Mouse (Mus musculus): Measurements from ENCODE around the gene Wipi2. TPM values are rescaled to one million over a fixed set of nuclear protein-coding genes. Genes with fewer than 3 reads are reported as not detected.

The Wipi2 gene
- polyA plus RNA-seq, 1 experiment = 31.6 TPM

DNA sequence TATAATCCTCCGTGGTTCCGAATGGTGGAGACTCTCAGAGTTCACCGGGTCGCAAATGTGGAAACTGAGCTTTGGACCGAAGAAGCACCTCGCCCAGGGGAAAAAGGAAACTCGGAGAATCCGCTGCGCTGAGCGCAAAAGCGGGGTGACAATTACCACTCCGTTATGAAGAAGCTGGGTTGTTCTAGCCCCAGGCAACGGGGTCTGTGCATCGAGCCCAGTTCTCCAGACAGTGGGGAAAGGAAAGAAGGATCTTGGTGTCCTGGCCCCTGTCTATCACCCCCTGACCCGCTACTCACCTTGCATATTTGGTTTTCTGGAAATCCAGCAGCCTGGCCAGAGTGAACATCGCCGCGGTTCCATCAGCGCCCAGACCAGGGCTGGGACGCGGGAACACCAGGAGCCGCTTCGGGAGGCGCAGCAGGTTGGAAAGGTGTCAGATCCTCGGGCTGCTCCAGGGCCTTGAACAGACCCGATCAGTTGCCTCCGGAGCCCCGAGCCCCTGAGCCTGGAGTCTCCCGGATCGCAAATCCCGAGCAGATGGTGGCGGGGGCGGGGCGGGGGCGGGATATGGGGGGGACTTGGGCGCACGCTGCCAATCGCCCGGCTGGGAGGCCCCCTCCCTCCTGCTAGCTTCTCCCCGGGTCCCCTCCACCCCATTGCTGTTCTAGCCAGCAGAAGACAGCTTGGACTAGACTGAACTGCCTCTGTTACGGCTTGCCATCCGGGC lies 19.1 kb upstream of the Wipi2 start, which contains the start of gene Mmd2:
Gene Mmd2 (minus strand): TSS at position 542 of the 730 bp plus-strand sequence.
- H3K4me3 ChIP-seq (ENCODE audit: insufficient read depth, low read length) = no peak within 1 kb of the TSS
- no peak within 1 kb of the TSS for H3K27ac ChIP-seq (ENCODE audit: insufficient read depth, low read depth, low read length)
- TF ChIP-seq POLR2A (IDR thresholded peaks at IDR 0.05; ENCODE audit: borderline replicate concordance, low read depth, low read length) = no peak
- no peak for TF ChIP-seq CTCF (IDR thresholded peaks at IDR 0.05; ENCODE audit: low read depth, low read length)
- H3K4me1 ChIP-seq (ENCODE audit: control insufficient read depth, insufficient read depth, low read length) = no peaks in the 10 kb centered on the region

DNA sequence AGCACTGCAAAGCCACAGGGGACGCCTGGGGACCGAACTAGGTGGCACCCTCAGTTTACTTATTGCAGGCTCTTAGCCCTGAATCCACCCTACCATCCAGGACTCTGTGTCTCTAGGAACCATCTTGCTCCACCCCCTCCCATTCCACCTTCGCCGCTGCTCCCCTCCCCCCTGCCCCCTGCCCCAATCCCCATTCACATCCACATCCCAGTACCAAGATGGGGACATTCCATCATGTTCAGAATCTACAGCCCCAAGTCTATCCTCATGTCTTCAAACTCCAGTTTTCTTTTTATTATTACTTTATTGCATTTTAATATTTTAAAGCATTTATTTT lies 18.5 kb upstream of the Wipi2 start:
- H3K4me1 ChIP-seq (ENCODE audit: control insufficient read depth, insufficient read depth, low read length) = no peaks in the 10 kb centered on the region
- TF ChIP-seq CTCF (IDR thresholded peaks at IDR 0.05; ENCODE audit: low read depth, low read length) (no peak), POLR2A (IDR thresholded peaks at IDR 0.05; ENCODE audit: borderline replicate concordance, low read depth, low read length) (no peak)
- H3K27ac ChIP-seq (ENCODE audit: insufficient read depth, low read depth, low read length) = no peak overlapping the region
- no peak overlapping the region for H3K4me3 ChIP-seq (ENCODE audit: insufficient read depth, low read length)

DNA sequence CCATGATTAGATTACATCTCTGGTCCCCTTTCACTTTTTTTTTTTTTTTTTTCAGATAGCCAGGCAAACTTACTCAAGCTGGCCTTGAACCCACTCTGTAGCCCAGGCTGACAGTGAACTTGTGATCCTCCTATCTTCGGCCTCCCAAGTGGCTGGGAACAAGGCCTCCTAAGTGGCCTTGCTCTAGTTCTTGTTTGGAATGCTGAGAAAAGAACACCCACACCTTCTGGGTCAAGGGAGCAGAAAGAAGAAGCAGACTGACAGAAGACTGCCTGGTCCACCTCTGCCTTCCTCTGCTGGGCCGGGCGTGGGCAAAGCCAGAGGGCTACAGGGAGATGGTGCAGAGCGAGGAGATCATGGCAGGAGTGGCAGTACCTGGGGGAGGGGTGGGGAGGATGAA lies 17.1 kb upstream of the Wipi2 start:
- Histone ChIP-seq H3K4me3 (ENCODE audit: insufficient read depth, low read length) (no peak overlapping the region), H3K27ac (ENCODE audit: insufficient read depth, low read depth, low read length) (no peak overlapping the region), H3K4me1 (ENCODE audit: control insufficient read depth, insufficient read depth, low read length) (no peaks in the 10 kb centered on the region)
- TF ChIP-seq CTCF (IDR thresholded peaks at IDR 0.05; ENCODE audit: low read depth, low read length) = no peak
- no peak for TF ChIP-seq POLR2A (IDR thresholded peaks at IDR 0.05; ENCODE audit: borderline replicate concordance, low read depth, low read length)

- Histone ChIP-seq H3K27ac (ENCODE audit: insufficient read depth, low read depth, low read length) (no peak overlapping the region), H3K4me3 (ENCODE audit: insufficient read depth, low read length) (no peak overlapping the region), H3K4me1 (ENCODE audit: control insufficient read depth, insufficient read depth, low read length) (no peaks in the 10 kb centered on the region)
- TF ChIP-seq POLR2A (IDR thresholded peaks at IDR 0.05; ENCODE audit: borderline replicate concordance, low read depth, low read length) = no peak
- TF ChIP-seq CTCF (IDR thresholded peaks at IDR 0.05; ENCODE audit: low read depth, low read length) = no peak
These were observed 13.0 kb upstream of the Wipi2 start for GRCm38 (mm10) chr5:142614513-142614912.

DNA sequence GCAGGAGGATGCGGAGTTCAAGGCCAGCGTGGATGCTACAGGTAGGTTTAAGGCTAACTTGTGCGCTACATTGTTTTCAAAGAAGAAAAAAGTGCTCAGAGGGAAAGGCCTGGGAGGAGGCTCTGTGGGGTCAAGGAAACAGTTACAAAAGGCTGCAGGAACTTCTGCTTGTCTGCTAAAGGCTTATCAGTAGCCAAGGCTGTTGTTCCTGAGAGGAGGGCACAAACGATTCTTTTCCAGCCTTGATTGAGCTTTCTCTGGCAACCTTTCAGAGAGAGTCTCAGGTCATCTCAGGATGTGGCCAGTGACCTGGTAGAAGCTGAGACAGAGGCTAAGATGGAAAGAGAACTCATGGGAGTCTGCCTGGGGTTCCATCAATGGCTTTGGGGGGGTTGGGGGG lies 11.9 kb upstream of the Wipi2 start:
- TF ChIP-seq POLR2A (IDR thresholded peaks at IDR 0.05; ENCODE audit: borderline replicate concordance, low read depth, low read length) (no peak), CTCF (IDR thresholded peaks at IDR 0.05; ENCODE audit: low read depth, low read length) (no peak)
- Histone ChIP-seq H3K27ac (ENCODE audit: insufficient read depth, low read depth, low read length) (no peak overlapping the region), H3K4me3 (ENCODE audit: insufficient read depth, low read length) (no peak overlapping the region), H3K4me1 (ENCODE audit: control insufficient read depth, insufficient read depth, low read length) (no peaks in the 10 kb centered on the region)

DNA sequence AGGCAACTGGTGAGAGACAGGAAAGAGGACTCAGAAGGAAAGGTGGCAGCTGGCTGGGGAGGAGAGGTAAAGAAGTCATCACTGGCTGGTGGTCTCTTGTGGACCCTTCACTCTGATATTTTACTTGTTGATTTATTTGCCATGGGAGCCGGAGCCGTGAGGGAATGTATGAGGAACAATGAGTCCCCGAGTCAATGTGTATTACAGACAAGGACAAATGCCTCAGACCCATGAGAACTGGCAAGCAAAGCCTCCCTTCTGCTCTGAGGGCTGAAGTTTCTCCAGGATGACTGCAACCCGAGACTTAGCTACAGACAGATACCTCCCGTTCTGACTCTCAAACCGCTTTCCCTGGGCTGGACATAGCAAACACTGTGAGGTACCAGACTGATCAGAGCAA lies 11.2 kb upstream of the Wipi2 start:
- no peak for TF ChIP-seq CTCF (IDR thresholded peaks at IDR 0.05; ENCODE audit: low read depth, low read length)
- Histone ChIP-seq H3K4me1 (ENCODE audit: control insufficient read depth, insufficient read depth, low read length) (no peaks in the 10 kb centered on the region), H3K27ac (ENCODE audit: insufficient read depth, low read depth, low read length) (no peak overlapping the region), H3K4me3 (ENCODE audit: insufficient read depth, low read length) (no peak overlapping the region)

GRCm38 (mm10) chr5:142619866-142620265 lies 7.6 kb upstream of the Wipi2 start:
- H3K4me1 ChIP-seq (ENCODE audit: control insufficient read depth, insufficient read depth, low read length) = no peaks in the 10 kb centered on the region
- no peak overlapping the region for H3K27ac ChIP-seq (ENCODE audit: insufficient read depth, low read depth, low read length)
- TF ChIP-seq CTCF (IDR thresholded peaks at IDR 0.05; ENCODE audit: low read depth, low read length) (peak; percentile 55), POLR2A (IDR thresholded peaks at IDR 0.05; ENCODE audit: borderline replicate concordance, low read depth, low read length) (no peak)
- H3K4me3 ChIP-seq (ENCODE audit: insufficient read depth, low read length) = no peak overlapping the region

DNA sequence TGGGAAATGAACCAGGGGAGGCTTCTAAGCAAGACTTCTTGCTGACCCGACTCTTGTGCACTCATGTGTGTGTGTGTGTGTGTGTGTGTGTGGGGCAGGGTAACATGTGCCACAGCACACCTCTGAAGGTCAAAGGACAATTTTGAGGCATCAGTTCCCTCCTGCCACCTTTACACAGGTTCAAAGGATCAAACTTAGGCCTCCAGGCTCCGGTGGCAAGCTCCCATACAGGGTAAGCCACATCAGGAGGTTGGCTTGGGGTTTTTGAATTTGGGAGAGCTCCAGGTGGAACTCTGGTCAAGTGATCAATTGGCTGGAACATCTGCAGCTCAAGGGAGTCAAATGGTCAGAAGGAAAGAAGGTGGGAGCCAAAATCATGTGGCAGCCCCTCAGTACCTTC lies 6.1 kb upstream of the Wipi2 start:
- no peaks in the 10 kb centered on the region for H3K4me1 ChIP-seq (ENCODE audit: control insufficient read depth, insufficient read depth, low read length)
- H3K4me3 ChIP-seq (ENCODE audit: insufficient read depth, low read length) = no peak overlapping the region
- H3K27ac ChIP-seq (ENCODE audit: insufficient read depth, low read depth, low read length) = no peak overlapping the region
- no peak for TF ChIP-seq POLR2A (IDR thresholded peaks at IDR 0.05; ENCODE audit: borderline replicate concordance, low read depth, low read length)
- no peak for TF ChIP-seq CTCF (IDR thresholded peaks at IDR 0.05; ENCODE audit: low read depth, low read length)

GRCm38 (mm10) chr5:142622134-142622533 lies 5.4 kb upstream of the Wipi2 start:
- Histone ChIP-seq H3K4me1 (ENCODE audit: control insufficient read depth, insufficient read depth, low read length) (no peaks in the 10 kb centered on the region), H3K4me3 (ENCODE audit: insufficient read depth, low read length) (no peak overlapping the region), H3K27ac (ENCODE audit: insufficient read depth, low read depth, low read length) (no peak overlapping the region)
- TF ChIP-seq POLR2A (IDR thresholded peaks at IDR 0.05; ENCODE audit: borderline replicate concordance, low read depth, low read length) (no peak), CTCF (IDR thresholded peaks at IDR 0.05; ENCODE audit: low read depth, low read length) (no peak)

DNA sequence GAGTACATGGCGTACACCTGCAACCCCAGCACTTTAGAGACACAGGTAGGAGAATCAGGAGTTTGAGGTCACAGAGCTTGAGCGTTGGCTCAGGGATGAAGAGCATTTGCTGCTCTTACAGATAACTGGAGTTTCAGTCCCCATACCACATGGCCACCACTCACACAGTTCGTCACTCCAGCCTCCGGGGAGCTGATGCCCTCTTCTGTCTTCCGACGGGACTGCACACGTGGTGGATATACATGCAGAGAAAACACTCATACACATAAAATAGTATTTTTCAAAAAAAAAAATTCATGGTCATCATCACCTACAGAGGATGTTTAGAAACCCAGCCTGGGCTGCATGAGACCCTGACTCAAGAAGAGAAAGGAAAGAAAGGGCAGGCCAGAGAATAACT lies 4.4 kb upstream of the Wipi2 start:
- Histone ChIP-seq H3K27ac (ENCODE audit: insufficient read depth, low read depth, low read length) (no peak overlapping the region), H3K4me1 (ENCODE audit: control insufficient read depth, insufficient read depth, low read length) (no peaks in the 10 kb centered on the region), H3K4me3 (ENCODE audit: insufficient read depth, low read length) (no peak overlapping the region)
- TF ChIP-seq CTCF (IDR thresholded peaks at IDR 0.05; ENCODE audit: low read depth, low read length) (no peak), POLR2A (IDR thresholded peaks at IDR 0.05; ENCODE audit: borderline replicate concordance, low read depth, low read length) (no peak)
